Mouse (Mus musculus) cerebellum, adult 2 months (tissue): ENCODE results near the gene Tlcd2.

Experiments
- CTCF ChIP-seq: fragments of 200-500 bp; IDR thresholded peaks from 2 replicates; pipeline ENCODE4 v1.5.1; 2011; ENCODE audit warnings: low read depth, mild to moderate bottlenecking, control low read depth, low read length, moderate library complexity, borderline replicate concordance; ENCODE audit not compliant: insufficient read depth
- POLR2A ChIP-seq: fragments of 200-500 bp; IDR thresholded peaks from 2 replicates; pipeline ENCODE4 v1.6.1; 2011; ENCODE audit warnings: low read length, control low read depth, borderline replicate concordance; ENCODE audit not compliant: insufficient read depth

GRCm38 (mm10) chr11:75462865-75463336 is 1.4 kb downstream of the Tlcd2 start:
- no peak for TF ChIP-seq CTCF
- no peak for TF ChIP-seq POLR2A
